Mouse (Mus musculus) liver (tissue): ENCODE measurements around the gene Adad2.

ENCODE experiments used
- DNase-seq: peaks from one replicate; pipeline ENCODE4 v3.0.0-alpha.2; 2020; ENCODE audit warnings: mixed read lengths

Gene Adad2

DNA sequence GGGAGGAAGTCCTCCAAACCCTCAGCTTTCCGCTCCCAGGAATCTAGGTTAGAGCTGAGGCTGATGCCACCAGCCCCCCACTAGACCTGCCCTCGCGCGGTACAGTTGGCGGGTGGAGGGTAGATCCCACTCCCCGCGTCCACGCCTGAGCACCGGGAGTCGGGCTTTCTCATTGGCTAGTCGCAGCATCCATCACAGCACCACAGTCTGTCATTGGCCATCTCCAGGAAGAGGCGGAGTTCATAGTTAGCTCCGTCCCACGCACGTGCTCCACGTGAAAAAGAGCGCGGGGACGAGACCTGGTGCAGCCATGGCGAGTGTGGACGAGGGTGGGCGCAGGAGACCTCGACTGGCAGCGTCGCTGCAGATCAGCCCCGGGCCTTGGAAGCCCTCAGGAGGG lies at the start of gene Adad2:
Gene Adad2, plus strand, starts transcription at position 277 of the 400 bp plus-strand sequence.
- DNase-seq: no peak

DNA sequence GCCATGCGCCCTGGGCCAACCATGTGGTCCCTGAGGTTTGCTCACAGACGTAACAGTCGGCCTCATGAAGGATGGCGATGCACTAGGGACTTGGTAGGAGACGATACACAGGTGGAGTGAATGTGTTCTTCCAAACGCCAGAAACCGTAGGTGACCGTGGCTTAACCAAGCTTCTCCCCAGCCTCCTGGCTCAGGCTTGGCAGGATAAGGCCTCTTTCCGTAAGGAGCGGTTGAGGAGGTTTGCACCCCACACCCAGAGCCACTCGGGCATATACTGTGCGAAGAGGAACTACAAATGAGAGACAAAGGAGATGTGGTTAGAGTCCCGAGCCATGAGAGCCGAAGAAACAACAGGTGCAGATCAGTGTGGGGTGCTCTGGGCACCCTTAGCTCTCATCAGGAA lies 48.7 kb upstream of the Adad2 start:
- no peak for DNase-seq

DNA sequence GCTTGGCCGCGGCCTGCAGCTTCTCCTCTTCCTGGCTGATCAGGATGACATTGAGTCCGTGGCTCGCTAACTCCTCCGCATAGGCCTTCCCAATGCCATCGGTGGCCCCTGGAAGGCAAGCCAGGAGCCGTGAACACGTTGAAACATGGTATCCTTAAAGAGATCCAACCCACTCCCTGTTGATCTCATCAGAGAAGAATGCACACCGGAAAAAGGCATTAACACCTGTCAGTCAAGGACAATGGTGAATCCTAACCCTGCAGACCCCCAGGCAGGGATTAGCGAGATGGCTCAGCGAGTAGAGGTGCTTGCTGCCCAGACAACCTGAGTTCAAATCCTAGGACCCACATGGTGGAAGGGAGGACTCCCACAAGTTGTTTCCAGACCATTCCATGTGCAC lies 46.2 kb upstream of the Adad2 start:
- DNase-seq: no peak

DNA sequence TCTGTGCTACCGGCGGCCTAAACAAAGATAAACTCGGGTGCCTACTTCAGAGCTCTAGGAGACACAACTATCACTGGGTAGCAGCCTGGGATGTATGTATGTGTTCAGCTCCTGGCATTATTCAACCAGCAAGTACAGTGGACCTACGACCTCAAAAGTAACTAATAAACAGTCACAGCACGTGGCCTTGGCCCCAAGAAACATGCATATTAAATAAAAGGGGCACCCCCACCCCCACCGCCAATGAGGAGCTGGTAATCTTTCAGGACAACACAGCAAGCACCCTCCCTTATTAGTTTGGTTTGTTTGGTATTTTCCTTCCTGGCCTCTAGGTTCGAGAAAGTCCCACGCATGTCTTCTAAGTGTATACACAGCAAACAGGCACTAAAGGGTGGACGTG lies 44.3 kb upstream of the Adad2 start:
- DNase-seq: no peak

DNA sequence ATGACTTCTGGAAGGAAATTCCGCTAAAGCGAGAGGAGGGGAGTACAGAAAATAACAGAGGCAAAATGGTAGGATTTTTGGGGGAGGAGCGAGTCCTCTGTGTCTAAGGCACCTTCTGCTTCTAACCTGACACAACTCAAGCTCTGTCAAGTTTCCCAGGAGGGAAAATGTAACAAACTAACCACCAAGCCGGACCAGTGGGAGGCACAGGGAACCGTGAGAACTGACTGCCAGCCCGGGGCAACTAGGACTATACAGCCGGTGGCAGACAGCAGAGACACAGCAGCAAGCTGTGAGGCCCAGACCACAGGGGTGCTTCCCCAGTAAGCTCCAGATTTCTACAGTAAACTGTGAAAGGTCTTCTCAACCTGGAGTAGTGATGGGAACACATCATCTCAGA lies 43.6 kb upstream of the Adad2 start:
- DNase-seq: no peak

DNA sequence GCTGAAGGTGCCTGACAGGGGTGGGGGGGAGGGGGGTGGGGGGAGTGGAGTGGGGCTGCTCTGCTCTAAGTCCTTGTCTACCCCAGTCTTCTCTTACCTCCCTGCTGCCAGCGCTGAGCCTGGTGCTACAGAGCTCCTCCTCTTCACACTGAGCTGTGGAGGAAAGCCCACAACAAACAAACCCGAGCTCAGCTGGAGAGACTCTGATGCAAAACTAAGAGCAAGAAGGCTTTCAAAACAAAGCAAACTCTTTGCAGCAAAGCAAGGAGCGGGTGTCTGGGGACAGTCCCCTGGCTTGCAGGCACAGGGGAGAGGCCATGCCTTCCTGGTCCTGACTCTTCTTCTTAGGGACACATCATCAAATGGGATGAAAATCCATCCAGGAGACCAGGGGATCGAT lies 42.7 kb upstream of the Adad2 start:
- DNase-seq: no peak

DNA sequence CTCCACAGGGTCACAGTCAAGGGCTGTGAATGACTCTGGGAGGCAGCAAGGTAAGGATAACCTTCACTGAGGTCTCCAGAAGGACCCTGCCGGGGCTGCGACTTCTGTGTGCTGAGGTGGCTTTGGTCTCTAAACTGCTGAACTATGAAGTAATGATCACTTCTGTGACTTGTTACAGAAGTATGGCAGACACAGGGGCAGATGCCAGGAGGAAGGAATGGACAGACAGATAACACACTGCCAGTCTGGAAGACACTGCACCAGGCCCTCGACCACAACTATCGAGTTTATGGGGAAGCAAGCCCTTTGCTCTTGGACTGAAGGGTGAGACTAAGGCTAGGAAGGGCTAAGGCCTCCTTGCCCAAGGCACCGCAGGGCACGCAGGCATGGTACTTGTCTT lies 41.4 kb upstream of the Adad2 start:
- DNase-seq: no peak

DNA sequence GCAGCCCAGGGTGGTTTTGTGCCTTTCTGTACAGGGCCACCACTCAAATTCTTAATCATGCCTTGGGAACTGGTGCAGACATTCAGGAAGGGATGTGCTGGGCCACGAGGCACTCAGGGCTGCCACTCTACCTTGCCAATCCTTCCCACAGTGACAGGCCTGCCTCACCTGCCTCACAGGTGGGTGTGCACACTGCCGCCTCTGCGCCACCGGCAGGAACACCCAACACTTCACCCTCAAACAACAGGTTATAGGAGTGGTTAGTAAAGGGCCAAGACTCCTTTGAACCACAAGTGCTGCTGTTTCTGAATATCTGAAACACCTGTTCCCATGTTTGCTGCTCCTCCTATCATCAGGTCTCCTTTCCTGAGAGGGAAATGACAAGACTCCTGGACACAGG lies 40.1 kb upstream of the Adad2 start:
- no peak for DNase-seq

DNA sequence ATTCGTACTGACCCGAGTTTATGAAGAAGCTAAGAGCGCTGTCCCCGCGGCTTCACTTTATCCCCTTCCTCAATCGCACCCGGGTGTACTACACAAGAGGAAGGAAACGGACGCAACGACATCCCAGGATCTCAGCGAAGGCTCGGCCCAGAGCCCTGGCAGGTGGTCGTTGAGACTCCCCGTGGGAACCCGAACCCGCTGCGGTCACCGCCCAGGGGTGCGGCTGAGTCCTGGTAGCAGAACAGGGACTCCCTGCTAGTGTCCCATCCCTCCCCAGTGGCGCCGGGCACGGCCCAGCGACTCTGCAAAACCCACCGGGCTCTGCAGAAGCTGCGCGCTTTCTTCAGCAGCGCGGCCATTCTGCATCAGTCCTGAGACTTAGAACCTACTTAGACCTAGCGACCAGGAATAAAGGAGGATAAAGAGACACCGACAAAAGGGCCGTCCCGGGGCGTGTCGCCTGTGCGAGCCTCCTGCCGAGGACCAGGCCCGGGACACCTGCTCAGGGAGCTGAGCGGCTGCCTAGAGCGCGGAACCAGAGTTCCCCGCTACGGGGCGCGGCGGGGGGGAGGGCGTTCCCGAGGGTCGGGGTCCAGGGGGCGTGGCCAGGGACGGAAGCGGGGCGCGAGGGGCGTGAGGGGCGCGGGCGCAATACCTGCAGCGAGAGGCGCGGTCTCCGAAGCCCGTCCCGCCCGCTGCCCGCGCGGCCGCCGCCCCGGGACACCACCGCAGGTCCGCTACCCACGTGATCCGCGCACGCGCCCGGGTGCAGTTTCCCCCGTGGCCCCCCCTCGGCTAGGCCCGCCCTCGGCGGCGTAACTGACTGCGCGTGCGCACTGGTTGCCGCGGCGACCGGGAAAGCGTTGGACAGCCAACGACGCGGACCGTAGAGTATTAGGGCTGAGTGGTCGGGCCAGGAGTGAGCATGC lies 37.8 kb upstream of the Adad2 start, which contains the start of the genes Hsdl1 and Dnaaf1:
Gene Hsdl1, minus strand, starts transcription at position 747 of the 929 bp plus-strand sequence.
Gene Dnaaf1, plus strand, starts transcription at position 799 of the 929 bp plus-strand sequence.
- peak; percentile 97 for DNase-seq

DNA sequence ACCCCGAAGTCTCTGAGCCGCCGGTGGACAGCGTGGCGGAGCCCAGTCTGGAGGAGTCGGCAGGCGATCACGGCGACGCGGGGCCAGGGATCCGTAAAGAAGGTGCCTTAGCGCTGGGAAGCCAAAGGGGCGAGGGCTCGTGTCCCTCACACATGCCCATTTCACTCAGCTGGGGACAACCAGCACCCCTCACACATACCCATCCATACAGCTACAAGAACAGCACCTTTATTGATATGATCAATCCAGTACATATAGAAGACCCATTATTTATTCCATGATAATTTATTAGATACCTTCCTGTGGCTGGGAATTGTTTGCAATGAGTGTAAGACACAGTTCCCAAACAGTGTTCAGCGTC lies 37.2 kb upstream of the Adad2 start:
- no peak for DNase-seq

DNA sequence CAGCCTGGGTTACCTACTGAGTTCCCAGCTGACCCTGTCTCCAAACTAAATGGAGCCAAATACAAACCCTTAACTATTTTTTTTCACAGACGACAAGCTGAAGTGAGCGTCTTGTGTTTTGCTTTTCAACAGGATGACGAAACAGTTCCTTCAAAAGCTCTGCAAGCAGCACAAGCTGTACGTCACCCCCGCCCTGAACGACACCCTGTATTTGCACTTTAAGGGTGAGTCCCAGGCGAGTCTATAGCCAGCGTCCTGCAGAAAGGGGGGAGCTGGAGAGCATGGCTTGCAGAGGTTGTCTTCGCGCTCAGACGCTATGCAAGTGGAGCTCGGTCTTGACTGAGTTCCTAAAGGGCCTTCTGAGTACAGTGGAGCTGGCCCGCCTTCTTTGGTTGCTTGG lies 33.5 kb upstream of the Adad2 start:
- DNase-seq: no peak

DNA sequence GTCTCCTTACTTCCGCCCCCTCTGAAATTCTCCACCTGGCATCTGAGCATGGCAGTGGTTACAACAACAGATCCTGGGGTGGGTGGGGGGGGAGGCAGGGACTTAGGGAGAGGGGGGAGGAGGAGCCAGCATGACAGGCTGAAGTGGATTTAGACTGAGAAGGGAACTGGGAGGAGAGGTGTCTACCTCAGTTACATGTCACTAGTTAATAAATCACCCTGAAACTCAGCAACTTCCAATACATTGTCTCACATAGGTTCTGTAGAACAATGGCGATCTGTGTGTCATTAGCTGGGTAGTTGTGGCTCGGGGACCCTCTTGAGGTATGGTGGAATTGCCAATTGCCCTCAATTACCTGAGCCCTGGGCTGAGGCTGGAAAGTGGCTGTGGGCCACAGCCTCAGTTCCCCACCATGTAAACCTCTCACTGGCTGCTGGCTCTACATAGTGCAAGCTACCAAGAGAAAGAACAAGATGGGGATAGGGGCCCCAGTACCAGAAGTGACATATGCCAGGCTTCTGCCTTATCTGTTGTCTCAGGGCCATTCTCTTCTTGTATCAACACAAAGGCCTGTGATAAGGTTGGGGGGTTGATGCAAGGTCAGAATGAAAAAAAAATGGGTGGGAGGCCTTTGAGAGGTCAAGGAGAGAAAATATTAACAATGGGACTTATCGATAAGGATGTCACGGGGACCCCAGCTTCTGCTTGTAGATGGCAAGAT lies 31.9 kb upstream of the Adad2 start:
- DNase-seq: no peak

DNA sequence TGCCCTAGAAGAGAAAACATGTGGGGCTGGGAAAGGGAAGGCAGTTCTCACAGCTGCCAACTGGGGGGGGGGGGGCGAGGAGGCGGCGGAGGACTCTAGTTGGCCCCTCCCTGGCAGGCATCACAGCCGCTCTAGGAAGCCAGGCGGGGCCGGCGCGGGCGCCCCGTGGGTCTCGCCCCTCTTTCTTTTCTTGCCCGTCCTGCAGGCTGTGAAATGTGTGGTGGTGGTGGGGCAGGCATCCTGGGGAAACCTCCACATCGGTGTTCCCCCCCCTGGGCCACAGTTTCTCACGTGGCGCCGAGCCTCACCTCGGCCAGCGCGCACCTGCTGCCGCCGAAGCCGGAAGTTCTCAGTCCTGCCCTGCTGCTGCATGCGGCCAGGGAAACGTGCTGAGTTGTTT lies 26.6 kb upstream of the Adad2 start:
- DNase-seq: peak; percentile 56

DNA sequence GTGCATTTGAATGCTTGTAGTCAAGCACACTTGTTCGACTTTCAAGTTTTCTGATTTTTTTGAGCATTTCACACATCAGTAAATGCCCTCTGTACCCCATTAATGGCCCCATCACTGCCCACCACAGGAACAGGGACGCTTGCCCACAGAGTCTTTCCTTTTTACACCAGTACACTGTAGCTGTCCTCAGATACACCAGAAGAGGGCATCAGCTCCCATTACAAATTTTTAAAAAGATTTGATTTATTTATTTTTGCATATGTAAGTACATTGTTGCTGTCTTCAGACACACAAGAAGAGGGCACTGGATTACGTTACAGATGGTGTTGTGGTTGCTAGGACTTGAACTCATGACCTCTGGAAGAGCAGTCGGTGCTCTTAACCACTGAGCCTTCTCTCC lies 24.2 kb upstream of the Adad2 start:
- no peak for DNase-seq

DNA sequence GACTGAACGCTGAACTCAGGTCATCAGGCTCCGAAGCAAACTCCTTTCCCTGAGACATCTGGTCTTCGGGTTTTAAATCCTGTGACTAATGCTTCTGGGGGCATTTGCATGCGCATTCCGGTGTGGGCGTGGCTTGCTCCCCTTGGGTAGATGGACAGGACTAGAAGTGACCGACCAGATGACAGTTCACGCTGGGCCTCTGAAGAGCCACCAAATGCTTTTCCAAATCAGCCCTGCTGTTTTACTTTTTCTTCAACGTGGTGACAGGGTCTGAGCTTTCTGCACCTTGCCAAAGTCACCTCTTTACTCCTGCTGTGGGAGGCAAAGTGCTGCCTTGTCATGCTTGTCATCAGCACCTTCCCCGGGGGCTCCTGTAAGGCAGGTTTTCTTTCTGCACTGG lies 23.7 kb upstream of the Adad2 start:
- no peak for DNase-seq

DNA sequence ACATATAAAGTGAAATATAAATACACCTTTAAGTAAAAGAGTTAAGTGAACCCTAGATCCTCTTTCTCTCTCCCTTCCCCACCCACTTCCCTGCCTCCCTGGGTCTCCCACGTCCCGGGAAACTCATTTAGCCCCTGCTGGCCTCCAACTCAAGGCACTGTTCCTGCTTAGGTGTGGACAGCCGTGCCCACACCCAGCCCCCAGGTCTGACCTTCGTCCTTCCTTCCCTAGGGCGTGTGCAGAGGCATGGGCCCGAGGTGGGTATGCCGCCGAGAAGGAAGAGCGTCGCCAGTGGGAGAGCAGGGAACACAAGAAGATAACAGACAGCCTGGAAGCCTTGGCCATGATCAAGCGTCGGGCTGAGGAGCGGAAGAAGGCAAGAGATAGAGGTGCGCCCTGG lies 22.2 kb upstream of the Adad2 start:
- no peak for DNase-seq

DNA sequence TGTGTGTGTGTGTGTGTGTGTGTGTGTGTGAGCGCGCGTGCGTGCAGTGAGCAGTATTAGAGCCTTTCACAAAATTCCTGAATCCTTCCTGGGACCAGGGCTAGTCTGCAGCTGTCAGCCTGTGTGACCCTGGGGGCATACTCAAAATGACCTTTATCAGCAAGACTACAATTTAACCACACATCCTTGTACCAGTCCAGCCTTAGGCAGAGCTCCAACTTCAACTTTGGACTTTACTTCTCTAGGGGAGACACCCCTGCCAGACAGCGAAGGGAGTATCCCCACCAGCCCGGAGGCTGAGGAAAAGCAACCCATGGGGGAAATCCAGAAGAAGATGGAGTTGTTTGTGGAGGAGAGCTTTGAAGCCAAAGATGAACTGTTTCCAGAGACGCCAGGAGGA lies 21.1 kb upstream of the Adad2 start:
- no peak for DNase-seq

DNA sequence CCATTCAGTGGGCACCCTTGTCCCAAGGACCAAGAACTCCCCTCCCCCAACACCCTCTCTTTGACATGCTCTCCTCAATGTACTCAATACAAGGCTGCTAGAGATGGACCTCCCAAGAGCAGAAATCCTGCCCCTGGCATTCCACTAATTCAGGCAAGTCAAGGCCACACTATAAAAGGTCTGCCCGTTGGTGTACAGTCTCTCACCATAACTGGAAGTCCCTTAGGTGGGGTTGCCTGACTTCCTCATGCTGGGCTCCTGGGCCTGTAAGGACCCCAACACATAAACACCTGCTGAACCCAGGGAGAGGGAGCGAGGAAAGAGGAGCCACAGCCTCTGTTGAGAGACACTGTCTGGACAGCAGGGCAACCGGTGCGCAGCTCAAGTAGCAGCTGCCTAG lies 8.8 kb upstream of the Adad2 start:
- no peak for DNase-seq

DNA sequence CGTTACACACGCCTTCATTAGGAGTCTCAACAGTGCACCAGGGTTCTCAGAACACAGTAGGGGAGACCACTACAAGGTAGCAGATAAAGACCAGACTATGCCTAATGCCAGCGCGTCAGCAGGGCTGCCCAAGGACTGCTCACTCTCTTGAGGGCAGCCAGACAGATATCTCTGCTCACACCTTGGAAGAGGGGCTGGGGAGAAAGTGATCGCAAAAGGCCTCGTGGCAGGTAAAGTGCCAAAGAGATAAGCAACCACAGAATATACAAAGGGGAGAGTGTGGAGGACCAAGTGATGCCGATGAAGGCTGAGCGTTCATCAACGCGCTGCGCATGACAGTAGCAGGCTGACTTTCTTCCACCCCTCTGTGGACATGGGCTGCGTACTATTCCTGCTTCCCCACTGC lies 8.1 kb upstream of the Adad2 start:
- DNase-seq: peak; percentile 44

DNA sequence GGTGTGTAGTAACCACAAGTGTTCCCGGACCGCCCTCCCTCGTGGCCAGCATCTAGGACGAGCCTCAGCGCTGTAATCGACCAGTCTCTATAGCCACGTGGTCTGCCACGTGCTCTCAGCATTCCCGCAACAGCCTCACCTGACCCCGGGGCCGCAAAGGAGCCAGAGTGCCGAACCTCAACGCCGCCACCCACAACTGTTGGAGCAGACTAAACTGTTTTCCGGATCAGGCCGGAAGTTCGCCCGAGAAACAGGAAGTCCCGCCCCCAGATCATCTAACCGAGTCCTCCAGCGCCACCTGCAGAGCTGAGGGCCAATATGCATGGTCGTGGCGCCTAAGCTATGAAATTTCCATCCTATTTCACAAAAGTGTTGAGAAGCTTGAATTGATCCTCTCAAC lies 7.6 kb upstream of the Adad2 start, which contains the start of gene Taf1c:
Gene Taf1c, minus strand, starts transcription at position 227 of the 400 bp plus-strand sequence.
- DNase-seq: peak; percentile 93

DNA sequence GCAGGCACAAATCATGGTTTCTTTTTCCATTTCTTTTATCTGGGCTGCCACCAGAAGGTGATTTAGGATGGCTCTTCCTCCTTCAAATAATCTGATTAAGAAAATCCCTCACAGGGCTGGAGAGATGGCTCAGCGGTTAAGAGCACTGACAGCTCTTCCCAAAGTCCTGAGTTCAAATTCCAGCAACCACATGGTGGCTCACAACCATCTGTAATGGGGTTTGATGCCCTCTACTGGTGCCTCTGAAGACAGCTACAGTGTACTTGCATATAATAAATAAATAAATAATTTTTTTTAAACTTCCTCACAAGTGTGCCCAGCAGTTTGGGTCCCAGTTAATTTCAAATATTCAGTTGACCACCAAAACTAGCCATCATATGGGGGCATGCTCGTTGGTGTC lies 6.3 kb upstream of the Adad2 start:
- no peak for DNase-seq

DNA sequence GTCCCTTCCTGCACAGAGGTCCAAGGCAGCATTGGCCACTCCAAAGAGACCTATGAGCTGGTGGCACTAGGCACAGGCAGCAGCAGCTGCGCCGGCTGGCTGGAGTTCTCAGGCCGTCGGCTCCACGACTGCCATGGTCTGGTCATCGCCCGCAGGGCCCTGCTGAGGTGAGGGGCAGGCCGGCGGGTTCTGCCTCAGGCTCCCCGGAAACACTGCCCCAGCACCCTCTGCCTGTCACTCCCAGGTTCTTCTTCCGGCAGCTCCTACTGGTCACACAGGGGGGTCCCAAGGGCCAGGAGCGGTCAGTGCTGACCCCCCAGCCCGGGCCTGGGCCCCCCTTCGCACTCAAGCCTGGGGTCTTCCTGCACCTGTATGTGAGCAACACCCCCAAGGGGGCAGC lies 2.5 kb downstream of the Adad2 start:
- DNase-seq: no peak

DNA sequence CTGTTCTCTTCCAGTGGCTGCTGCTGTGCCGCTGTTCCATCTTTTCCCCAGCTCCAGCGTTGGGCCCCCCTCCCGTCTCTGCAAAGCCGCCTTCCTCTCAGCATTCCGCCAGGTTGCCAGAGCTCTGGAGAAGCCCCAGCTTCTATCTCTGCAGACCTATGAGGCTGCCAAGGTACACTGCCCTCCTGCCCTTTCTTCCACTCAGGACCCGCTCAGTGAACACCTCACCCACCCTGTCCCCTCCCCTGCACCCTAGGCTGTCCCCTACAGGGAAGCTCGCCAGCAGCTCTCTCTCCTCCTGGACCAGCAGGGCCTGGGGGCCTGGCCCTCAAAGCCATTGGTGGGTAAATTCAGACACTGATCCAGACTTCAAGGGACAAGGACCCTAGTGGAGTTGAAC lies 3.8 kb downstream of the Adad2 start:
- no peak for DNase-seq

DNA sequence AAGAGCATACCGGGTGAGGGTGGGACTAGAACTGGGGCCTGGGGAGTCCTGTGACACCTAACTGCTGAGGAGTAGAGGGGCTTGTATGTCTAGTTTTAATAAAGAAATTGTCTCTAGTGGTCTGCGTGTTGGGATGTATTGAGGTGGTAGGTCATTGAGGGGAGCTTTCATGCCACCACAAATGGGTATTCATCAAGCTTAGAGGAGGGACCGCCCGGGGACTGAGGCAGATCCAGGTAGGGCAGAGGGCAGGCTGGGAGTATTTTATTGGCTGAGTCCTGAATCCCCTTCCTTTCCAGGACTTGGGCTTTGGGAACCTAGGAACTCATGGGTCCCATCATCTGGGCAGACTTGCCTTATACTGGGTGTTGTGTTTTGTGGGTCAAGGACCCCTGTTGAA lies 4.3 kb downstream of the Adad2 start:
- no peak for DNase-seq
